Mouse (Mus musculus) neural tube, embryonic 15.5 days (tissue): ENCODE measurements around the gene Tdrd3. TPM values are rescaled to one million over a fixed set of nuclear protein-coding genes. Genes with fewer than 3 reads are reported as not detected.
A peak's percentile ranks its signal among the peaks of the same experiment; 100 is the strongest.

ENCODE experiments used
- ATAC-seq: fragments of 200-750 bp; cut with Nextera tagmentation; 2 replicates; pipeline ENCODE4 v1.8.0; 2017; ENCODE audit warnings: mild to moderate bottlenecking, moderate TSS enrichment, moderate library complexity; ENCODE audit not compliant: low FRiP score
- H3K27ac ChIP-seq: fragments of 300-500 bp; sonication (generic); replicated peaks from 2 replicates; pipeline ENCODE4 v1.5.1; 2015; ENCODE audit warnings: mild to moderate bottlenecking, inconsistent platforms
- H3K27me3 ChIP-seq: fragments of 300-500 bp; sonication (generic); replicated peaks from 2 replicates; pipeline ENCODE4 v1.6.1; 2015; ENCODE audit warnings: inconsistent platforms
- H3K36me3 ChIP-seq: fragments of 300-500 bp; sonication (generic); 2 replicates; pipeline ENCODE4 v1.6.1; 2015; ENCODE audit warnings: inconsistent platforms
- H3K4me1 ChIP-seq: fragments of 300-500 bp; sonication (generic); 2 replicates; pipeline ENCODE4 v1.6.1; 2015; ENCODE audit warnings: inconsistent platforms
- H3K4me2 ChIP-seq: fragments of 300-500 bp; sonication (generic); 2 replicates; pipeline ENCODE4 v1.6.1; 2015; ENCODE audit warnings: inconsistent platforms, mild to moderate bottlenecking, moderate library complexity
- H3K4me3 ChIP-seq: fragments of 300-500 bp; sonication (generic); replicated peaks from 2 replicates; pipeline ENCODE4 v1.5.1; 2015; ENCODE audit warnings: mild to moderate bottlenecking, inconsistent platforms
- H3K9ac ChIP-seq: fragments of 300-500 bp; sonication (generic); replicated peaks from 2 replicates; pipeline ENCODE4 v1.6.1; 2015; ENCODE audit warnings: mild to moderate bottlenecking, inconsistent platforms
- H3K9me3 ChIP-seq: fragments of 300-500 bp; sonication (generic); replicated peaks from 2 replicates; pipeline ENCODE4 v1.6.1; 2016; ENCODE audit warnings: inconsistent platforms
- WGBS: fragments of 180-500 bp; shearing (Covaris S2); methylation state at CpG from one replicate; pipeline ENCODE4 v1.1.7; 2015; ENCODE audit warnings: mixed read lengths; 5-methylcytosine and 5-hydroxymethylcytosine counted together
- polyA plus RNA-seq: library from polyadenylated mRNA; unstranded; fragments of >200 nt; fragmentation: Nextera tagmentation; extraction: Ambion mirVana; gene quantifications from 2 replicates; pipeline ENCODE4 v1.2.1, GENCODE M21; 2015

The Tdrd3 gene
- polyA plus RNA-seq, result 36.8 and 38.0 TPM in 2 replicates

GRCm38 (mm10) chr14:87415808-87416721 lies at the start of gene Tdrd3:
Gene Tdrd3 (plus strand): TSS chr14:87416639.
- Histone ChIP-seq H3K4me3 (peak within 1 kb of the TSS; percentile 95), H3K9me3 (no peaks in the 10 kb centered on the region), H3K36me3 (no peaks in the 10 kb centered on the region), H3K4me1 (peaks cover 24% of the 10 kb centered on the region), H3K27ac (peak within 1 kb of the TSS; percentile 99), H3K4me2 (peak within 1 kb of the TSS; percentile 71), H3K9ac (peak within 1 kb of the TSS; percentile 92), H3K27me3 (no peaks in the 10 kb centered on the region)
- under 1% methylated on average over 85 of the region's 85 CpGs for WGBS
- ATAC-seq, result peak; percentile 98

DNA sequence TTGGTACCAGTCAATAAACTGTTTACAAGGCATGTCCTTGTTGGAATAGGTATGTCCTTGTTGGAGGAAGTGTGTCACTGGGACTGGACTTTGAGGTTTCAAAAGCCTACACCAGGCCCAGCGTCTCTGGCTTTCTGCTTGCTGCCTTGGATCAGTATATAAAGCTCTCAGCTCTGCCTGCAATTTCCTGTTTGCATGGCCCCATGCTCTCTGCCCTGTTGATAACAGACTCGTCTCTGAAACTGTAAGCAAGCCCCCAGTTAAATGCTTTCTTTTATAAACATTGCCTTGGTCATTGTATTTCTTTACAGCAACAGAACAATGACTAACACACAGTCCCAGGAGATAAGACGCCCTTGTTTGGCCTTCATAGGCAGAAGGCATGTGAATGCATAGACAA lies 49.3 kb upstream of the Tdrd3 start:
- ATAC-seq, result no peak

GRCm38 (mm10) chr14:87383041-87383440 lies 33.4 kb upstream of the Tdrd3 start:
- WGBS, result 78% methylated on average over 2 of the region's 2 CpGs
- no peaks in the 10 kb centered on the region for H3K9me3 ChIP-seq
- no peaks in the 10 kb centered on the region for H3K27me3 ChIP-seq
- no peak overlapping the region for H3K4me3 ChIP-seq
- no peak overlapping the region for H3K9ac ChIP-seq
- no peak overlapping the region for H3K27ac ChIP-seq
- no peaks in the 10 kb centered on the region for H3K36me3 ChIP-seq
- H3K4me1 ChIP-seq, result no peaks in the 10 kb centered on the region
- no peak for ATAC-seq
- H3K4me2 ChIP-seq, result no peak overlapping the region

More for the DNA sequence above, 49.3 kb upstream of the Tdrd3 start:
- Histone ChIP-seq H3K9me3 (no peaks in the 10 kb centered on the region), H3K4me2 (no peak overlapping the region), H3K36me3 (no peaks in the 10 kb centered on the region), H3K9ac (no peak overlapping the region), H3K4me1 (no peaks in the 10 kb centered on the region), H3K27ac (no peak overlapping the region), H3K4me3 (no peak overlapping the region), H3K27me3 (no peaks in the 10 kb centered on the region)
- 63% methylated on average over 3 of the region's 3 CpGs for WGBS

DNA sequence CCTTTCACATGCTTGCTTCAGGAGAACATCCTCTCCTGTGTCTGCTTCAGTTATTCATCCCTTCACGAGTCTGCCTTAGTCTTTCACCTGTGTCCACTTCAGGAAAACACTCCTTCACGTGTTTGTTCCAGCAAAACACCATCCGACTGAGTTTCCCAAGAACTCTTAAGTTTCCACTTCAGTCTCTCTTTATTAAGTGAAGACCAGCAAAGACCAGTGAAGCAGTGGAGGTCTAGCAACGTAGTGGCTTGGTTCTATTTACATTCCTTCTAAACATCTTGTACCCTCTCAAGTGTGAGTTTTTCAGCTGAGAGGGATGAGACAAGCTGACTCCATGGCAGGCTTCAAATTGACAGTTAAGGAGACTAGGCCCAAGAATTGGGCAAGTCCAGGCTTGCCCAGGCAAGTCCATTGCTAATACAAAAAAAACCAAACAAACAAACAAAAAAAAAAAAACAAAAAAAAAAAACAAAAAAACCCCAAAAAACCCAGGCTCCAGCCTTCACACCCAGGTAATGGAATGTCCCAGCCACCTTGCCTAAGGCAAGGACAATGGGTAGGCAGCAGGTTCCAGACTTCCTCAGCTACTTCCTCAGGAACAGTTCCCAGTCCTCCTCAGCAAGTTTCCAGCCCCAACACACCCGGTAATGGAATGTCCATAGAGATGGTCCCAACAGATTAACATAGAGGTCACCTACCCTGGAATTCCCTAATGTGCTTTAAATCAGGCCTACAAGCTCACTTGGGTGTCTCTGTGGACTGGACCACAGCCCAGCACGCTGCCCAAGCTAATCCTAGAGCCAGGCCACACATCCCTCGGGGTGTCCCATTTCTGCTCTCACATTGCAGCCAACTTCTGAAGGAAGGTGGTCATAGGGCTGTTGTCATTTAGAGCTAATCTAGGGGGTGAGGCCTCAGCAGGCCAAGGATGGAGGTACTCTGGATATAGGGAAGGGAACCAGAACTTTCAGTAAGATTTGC lies 31.9 kb upstream of the Tdrd3 start:
- Histone ChIP-seq H3K4me1 (no peaks in the 10 kb centered on the region), H3K4me3 (no peak overlapping the region), H3K9me3 (no peaks in the 10 kb centered on the region), H3K9ac (no peak overlapping the region), H3K27ac (no peak overlapping the region), H3K4me2 (no peak overlapping the region), H3K36me3 (no peaks in the 10 kb centered on the region), H3K27me3 (no peaks in the 10 kb centered on the region)
- ATAC-seq, result no peak
- 88% methylated on average over 7 of the region's 7 CpGs for WGBS

- H3K9me3 ChIP-seq, result no peaks in the 10 kb centered on the region
- H3K4me3 ChIP-seq, result no peak overlapping the region
- no peak overlapping the region for H3K27ac ChIP-seq
- H3K4me2 ChIP-seq, result no peak overlapping the region
- ATAC-seq, result no peak
- 67% methylated on average over 3 of the region's 3 CpGs for WGBS
- H3K27me3 ChIP-seq, result no peaks in the 10 kb centered on the region
- no peak overlapping the region for H3K9ac ChIP-seq
- no peaks in the 10 kb centered on the region for H3K36me3 ChIP-seq
- H3K4me1 ChIP-seq, result no peaks in the 10 kb centered on the region
These were observed 23.3 kb upstream of the Tdrd3 start for GRCm38 (mm10) chr14:87393096-87393495.

DNA sequence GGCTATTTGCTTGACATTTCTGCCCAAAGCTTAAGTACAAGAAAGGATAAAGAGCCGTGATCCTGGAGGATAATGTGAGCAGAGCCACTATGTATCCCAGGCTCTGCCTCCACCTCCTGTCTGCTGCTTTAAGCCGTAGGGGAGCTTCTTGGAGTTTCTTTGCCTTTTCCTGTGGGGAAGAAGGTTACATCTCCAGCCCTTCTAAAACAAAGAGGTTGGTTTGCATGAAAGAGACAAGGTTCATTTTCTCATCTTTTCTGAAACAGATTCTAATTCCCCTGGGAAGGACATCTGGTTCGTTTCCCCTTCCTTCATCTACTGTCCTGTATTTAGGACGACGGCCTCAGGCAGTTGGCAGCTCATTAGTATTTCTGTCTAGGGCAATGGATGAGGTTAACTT lies 19.8 kb upstream of the Tdrd3 start:
- ATAC-seq, result no peak
- H3K27me3 ChIP-seq, result no peaks in the 10 kb centered on the region
- no peaks in the 10 kb centered on the region for H3K36me3 ChIP-seq
- no peaks in the 10 kb centered on the region for H3K4me1 ChIP-seq
- H3K4me2 ChIP-seq, result no peak overlapping the region
- H3K9me3 ChIP-seq, result no peaks in the 10 kb centered on the region
- H3K4me3 ChIP-seq, result no peak overlapping the region
- WGBS, result 64% methylated on average over 5 of the region's 5 CpGs
- no peak overlapping the region for H3K27ac ChIP-seq
- H3K9ac ChIP-seq, result no peak overlapping the region

- Histone ChIP-seq H3K4me2 (peak overlapping the region; percentile 71), H3K4me1 (peaks cover 24% of the 10 kb centered on the region), H3K4me3 (peak overlapping the region; percentile 95), H3K9ac (0 out of 2 replicates have a peak overlapping the region, but pooled peaks have one; percentile 10), H3K27ac (0 out of 2 replicates have a peak overlapping the region, but pooled peaks have one; percentile 99), H3K27me3 (no peaks in the 10 kb centered on the region), H3K9me3 (no peaks in the 10 kb centered on the region), H3K36me3 (no peaks in the 10 kb centered on the region)
- ATAC-seq, result no peak
- 1% methylated on average over 11 of the region's 11 CpGs for WGBS
These were observed 992 bp upstream of the Tdrd3 start for GRCm38 (mm10) chr14:87415486-87415807.

DNA sequence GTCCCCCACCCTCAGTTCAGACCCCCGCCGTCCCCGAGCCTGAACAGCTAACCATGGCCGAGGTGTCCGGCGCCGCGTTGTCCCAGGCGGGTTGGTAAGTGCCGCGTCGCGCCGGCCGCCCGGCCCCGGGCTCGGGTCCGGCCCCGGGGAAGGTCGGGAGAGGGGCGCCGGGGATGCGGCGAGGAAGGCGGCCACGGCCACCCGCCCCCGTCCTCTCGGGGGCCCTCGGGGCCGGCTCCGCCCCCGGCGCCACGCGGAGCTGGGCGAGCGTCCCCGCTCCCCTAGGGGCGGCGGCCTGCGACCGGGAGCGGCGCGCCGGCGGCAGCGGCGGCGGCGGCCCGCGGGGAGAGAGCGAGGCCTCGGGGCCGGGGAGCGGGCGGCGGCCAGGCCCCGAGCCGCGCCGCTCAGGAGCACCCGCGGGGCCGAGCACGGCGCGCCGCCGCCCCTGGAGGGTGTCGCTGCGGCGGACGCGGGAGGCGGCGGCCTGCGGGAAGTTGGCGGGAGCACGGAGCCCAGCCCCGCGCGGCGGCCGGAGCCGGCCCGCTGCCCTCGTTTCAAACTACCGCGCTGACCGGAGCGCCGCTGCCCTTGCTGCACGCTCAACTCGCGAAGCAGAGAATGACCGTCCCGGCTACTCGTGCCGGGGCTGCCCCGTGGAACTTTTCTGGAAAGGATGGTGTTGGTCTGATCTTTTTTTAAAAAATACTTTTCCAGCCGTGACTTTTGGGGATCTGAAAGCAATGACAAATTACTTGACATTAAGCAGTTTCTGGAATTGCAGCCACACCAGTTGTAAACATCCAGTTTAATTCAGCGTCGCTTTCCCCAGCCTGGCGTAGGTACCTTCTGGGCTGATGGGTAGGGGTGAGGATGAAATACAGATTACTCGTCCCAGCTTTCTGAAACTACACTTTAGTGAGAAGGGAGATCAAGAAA lies 584 bp downstream of the Tdrd3 start:
- Histone ChIP-seq H3K9me3 (no peaks in the 10 kb centered on the region), H3K36me3 (no peaks in the 10 kb centered on the region), H3K27me3 (no peaks in the 10 kb centered on the region), H3K4me1 (peaks cover 25% of the 10 kb centered on the region), H3K9ac (peak overlapping the region; percentile 92), H3K27ac (peak overlapping the region; percentile 99), H3K4me2 (peak overlapping the region; percentile 71), H3K4me3 (peak overlapping the region; percentile 95)
- ATAC-seq, result peak; percentile 65
- WGBS, result 2% methylated on average over 97 of the region's 109 CpGs

DNA sequence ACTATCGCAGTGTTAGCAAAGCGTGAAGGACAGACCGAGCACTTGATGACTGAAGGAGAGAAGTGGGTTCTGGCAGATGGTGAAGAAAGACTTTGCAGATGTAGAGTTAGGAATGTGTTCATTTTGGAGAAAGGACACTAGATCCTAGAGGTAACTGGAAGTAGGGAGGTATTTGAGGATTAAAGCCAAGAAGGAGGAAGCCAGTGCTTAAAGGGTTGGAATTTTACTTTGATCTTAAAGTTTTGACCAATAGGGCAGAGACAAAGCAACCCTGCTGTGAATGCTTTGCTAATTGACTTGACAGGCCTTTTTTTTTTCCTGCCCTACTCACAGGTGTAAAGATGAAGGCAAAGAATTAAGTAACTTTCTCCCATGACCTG lies 1.2 kb downstream of the Tdrd3 start:
- peak overlapping the region; percentile 95 for H3K4me3 ChIP-seq
- H3K4me2 ChIP-seq, result peak overlapping the region; percentile 71
- H3K9ac ChIP-seq, result peak overlapping the region; percentile 92
- H3K36me3 ChIP-seq, result no peaks in the 10 kb centered on the region
- 2% methylated on average over 3 of the region's 3 CpGs for WGBS
- H3K9me3 ChIP-seq, result no peaks in the 10 kb centered on the region
- H3K27me3 ChIP-seq, result no peaks in the 10 kb centered on the region
- H3K27ac ChIP-seq, result peak overlapping the region; percentile 99
- ATAC-seq, result no peak
- peaks cover 29% of the 10 kb centered on the region for H3K4me1 ChIP-seq

DNA sequence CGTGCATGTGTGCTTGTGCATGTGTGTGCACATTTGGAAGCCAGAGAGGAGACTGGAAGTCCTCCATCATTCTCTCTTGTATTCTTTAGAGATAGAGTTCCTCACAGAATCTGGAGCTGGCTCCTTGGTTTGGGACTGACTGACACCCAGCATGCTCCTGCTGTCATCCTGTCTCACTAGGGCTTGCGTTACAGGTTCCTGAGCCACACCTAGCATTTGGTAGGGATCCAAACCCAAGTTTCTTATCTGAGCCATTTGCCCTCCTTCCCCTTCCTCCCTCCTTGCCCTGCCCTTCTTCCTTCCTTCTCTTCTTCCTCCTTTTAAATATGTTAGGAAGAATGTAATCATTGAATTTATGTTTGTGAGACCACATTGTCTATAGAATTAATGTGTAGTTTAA lies 3.3 kb downstream of the Tdrd3 start:
- Histone ChIP-seq H3K27me3 (no peaks in the 10 kb centered on the region), H3K36me3 (no peaks in the 10 kb centered on the region), H3K9me3 (no peaks in the 10 kb centered on the region), H3K9ac (no peak overlapping the region), H3K4me1 (peaks cover 29% of the 10 kb centered on the region), H3K27ac (no peak overlapping the region), H3K4me3 (no peak overlapping the region), H3K4me2 (no peak overlapping the region)
- 98% methylated on average over 2 of the region's 2 CpGs for WGBS
- no peak for ATAC-seq

DNA sequence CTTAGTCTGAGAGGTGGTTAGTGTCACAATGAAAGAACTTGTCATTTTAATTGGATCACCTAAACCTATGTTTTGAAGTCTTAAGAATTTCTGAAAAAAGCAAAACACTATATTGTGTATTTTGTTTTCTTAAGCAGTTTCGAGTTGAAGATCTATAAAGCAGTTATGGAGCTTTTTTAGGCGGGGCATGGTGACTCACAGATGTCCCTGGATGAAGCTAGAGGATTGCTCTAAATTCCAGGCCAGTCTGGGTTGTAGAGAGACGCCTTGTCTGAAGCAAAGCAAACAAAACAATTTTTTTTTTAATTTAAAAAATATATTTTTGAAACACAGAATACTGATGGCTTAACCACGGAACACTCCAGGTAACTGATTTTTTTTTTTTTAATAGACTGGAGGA lies 4.1 kb downstream of the Tdrd3 start:
- no peak overlapping the region for H3K4me2 ChIP-seq
- no peaks in the 10 kb centered on the region for H3K27me3 ChIP-seq
- no peaks in the 10 kb centered on the region for H3K36me3 ChIP-seq
- no peak for ATAC-seq
- WGBS, result 83% methylated on average over 4 of the region's 4 CpGs
- no peak overlapping the region for H3K9ac ChIP-seq
- H3K4me1 ChIP-seq, result peaks cover 24% of the 10 kb centered on the region
- H3K9me3 ChIP-seq, result no peaks in the 10 kb centered on the region
- no peak overlapping the region for H3K27ac ChIP-seq
- no peak overlapping the region for H3K4me3 ChIP-seq
